Mouse (Mus musculus) c-Kit-negative CD71-positive TER-119-positive erythroid progenitor cells, embryonic 14.5 days (primary cell): ENCODE data around the gene Ndrg3.
"Not testable (repeated sequence)": the region's sequence is repeated elsewhere in the genome, so short reads cannot be mapped to it uniquely, and the experiment has no call there.

Source experiments
- DNase-seq: peaks from one replicate; pipeline ENCODE4 v3.0.0-alpha.2; 2013; ENCODE audit warnings: low read depth, low spot score

The Ndrg3 gene

GRCm38 (mm10) chr2:156998263-156998662 lies 6.4 kb upstream of the Ndrg3 start:
- DNase-seq, result no peak

DNA sequence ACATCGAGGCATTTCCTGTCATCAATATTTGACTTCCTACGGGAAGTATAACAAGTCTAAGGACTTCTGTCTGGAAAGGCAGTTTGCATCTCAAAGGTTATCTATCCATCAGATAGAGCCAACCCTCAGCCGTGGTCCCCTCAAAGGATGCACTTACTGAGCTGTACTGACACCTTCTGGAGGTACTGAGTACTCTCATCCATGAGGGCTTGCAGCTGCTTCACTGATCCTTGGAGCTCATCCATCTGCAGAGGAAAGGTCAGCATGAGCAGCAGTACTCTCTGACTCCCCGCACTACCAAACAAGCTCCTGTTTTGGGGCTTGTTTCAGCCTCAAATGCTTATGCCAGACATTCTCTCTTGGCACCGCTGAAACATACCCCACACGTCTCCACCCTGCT lies 4.7 kb upstream of the Ndrg3 start:
- no peak for DNase-seq

DNA sequence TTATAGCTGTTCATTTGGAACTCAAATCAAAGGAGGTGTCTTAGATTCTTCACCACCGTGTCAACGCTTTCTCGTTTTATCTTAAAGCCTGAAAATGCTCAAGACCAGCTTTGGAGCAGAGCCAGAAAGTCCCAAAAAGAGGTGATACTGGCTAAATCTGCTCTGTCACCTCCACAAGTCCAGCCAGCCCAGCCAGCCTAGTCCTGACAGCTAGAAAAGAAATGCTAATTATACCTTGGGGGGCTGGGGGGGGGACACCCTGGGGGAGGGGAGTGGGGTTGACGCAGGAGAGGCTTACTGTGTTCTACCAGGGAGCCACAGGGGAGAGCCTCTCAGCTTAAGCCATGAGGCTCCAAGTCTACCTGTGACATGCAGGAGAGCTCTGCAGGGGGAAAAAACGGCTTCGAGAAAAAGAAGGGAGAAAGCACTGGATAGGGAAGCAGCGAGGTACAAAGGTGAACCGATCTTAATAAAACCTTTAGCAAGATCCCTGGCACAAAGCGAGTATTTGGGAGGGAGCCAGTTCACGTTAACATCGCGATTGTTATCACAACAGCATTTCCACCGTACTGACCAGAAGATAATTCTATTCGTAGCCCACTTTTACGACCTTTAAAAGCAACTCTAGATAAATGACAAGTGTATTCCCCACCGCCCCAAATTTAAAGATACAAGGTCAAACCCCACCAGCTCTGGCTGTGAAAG lies 977 bp downstream of the Ndrg3 start:
- peak; percentile 36 for DNase-seq

- DNase-seq, result no peak
These were observed 4.5 kb downstream of the Ndrg3 start for GRCm38 (mm10) chr2:156987316-156987715.

GRCm38 (mm10) chr2:156982864-156983263 lies 9.0 kb downstream of the Ndrg3 start:
- DNase-seq, result peak; percentile 68

DNA sequence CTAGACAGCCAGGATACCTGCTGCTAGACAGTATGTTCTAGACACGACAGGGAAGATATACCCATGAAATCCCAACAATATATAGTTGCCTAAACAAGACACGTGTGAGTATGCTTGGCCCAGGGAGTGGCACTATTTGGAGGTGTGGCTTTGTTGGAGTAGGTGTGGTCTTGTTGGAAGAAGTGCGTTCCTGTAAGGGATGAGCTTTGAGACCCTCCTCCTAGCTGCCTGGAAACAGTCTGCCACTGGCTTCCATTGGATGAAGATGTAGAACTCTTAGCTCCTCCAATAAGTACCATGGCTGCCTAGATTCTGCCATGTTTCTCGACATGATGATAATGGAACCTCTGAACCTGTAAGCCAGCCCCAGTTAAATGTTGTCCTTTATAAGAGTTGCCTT lies 10.6 kb downstream of the Ndrg3 start:
- DNase-seq, result no peak

GRCm38 (mm10) chr2:156980059-156980458 lies 11.8 kb downstream of the Ndrg3 start:
- DNase-seq, result no peak

DNA sequence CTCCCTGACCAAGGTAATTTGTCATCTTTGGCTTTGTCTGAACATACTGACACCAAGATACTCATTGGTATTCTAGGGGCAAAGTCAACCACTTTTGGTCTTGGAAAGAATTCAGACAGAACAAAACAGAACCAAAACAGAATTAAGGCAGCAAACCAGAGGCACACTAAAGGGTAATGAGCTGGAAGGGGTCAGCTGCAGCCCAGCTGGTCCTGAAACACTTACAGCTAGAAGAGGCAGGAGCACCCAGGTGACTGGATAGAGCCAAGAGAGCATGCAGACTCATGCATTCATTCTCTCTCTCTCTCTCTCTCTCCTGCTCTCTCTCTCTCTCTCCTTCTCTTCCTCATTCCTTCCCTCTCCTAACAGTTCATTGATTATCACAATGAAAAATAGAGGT lies 15.1 kb downstream of the Ndrg3 start:
- DNase-seq, result no peak

GRCm38 (mm10) chr2:156974967-156975366 lies 16.9 kb downstream of the Ndrg3 start:
- DNase-seq, result no peak

DNA sequence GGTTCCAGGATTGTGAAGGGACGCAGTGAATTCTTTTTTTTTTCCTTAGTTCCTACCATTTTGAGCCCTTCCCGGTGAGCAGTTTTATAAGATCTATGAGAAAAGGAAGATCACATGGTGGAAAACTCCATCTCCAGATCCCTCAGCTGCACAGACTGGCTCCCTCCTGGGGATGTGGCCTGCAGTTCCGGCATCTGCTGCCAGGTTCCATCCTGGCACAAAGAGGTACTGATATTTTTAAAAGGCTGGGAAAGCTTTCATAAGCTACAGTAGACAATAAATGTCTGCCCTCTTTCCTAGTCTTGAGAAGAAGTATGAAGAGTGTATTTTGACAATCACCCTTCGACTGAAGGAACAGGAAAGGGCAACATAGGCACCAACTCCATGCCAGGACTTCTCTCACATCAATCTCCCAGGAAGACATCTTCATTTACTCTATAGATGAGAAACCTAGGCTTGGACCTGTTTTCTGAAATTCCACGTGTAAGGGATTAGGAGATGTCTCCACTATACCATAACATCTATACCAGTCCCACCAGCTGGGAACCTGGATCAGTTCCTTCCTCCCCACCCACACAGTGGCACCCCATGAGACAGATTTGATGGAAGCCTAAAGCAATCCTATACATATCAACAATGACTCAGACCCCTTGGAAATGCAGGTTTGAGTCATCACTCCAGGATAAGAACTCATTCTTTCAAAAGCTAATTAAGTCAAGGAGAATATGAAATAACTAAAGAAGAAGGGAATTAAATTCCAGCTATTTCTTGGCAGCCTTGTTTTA lies 18.3 kb downstream of the Ndrg3 start:
- DNase-seq, result no peak

GRCm38 (mm10) chr2:156970253-156970652 lies 21.6 kb downstream of the Ndrg3 start:
- DNase-seq, result no peak

DNA sequence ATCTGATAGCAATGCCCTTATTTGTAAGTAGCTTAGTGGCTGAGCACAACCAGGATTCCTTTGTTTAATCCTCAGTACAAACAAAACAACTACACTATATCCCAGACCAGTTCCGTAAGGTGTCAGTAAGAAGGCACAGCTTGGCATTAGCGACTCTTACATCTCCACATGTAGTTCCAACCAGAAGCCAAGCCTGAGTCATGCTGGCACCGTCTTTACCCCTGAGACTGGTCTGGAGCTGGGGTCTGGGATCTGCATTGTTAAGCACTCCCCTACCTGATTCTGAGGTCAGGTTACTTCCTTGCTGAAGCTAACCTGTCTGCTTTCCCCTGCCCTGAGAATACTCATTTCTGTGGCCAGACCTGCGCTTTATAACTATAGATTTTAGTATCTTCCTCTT lies 23.4 kb downstream of the Ndrg3 start:
- no peak for DNase-seq

GRCm38 (mm10) chr2:156967388-156967787 lies 24.5 kb downstream of the Ndrg3 start:
- DNase-seq, result no peak

- no peak for DNase-seq
These were observed 28.0 kb downstream of the Ndrg3 start for GRCm38 (mm10) chr2:156963891-156964290.

DNA sequence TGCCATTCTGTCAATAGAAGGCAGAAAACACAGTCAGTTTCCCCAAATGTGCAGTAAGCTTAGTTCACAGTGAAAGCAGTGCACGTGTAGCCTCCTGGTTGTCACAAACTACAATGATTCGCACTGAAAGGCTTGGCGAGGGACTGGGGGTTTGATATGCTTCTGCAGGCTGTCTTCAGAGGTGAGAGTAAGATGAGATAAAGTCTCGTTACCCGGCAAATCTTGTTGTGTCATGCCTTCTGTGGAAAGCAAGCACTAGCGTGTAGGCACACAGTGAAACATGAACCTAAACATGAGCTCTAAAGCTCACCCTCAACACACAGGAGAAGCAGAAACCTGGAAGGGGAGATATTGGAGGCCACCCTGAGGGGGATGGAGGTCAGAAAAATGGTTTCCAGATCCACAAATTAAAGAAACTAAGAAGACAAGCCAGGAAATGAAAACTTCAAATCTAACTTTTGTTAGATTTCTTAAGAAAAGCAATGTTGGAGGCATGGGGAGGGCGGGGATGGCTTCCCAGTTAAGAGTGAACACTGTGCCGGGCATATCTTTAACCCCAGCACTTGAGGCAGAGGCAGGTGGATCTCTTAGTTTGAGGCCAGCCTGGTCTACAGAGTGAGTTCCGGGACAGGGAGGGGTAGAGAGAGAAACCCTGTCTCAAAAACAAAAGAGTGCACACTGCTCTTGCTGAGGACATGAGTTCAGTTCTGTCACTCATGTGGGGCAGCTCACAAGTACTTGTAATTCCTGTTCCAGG lies 33.2 kb downstream of the Ndrg3 start:
- peak; percentile 51 for DNase-seq

- no peak for DNase-seq
These were observed 34.8 kb downstream of the Ndrg3 start for GRCm38 (mm10) chr2:156957035-156957434.

GRCm38 (mm10) chr2:156956306-156956705 lies 35.5 kb downstream of the Ndrg3 start:
- DNase-seq, result peak; percentile 60

DNA sequence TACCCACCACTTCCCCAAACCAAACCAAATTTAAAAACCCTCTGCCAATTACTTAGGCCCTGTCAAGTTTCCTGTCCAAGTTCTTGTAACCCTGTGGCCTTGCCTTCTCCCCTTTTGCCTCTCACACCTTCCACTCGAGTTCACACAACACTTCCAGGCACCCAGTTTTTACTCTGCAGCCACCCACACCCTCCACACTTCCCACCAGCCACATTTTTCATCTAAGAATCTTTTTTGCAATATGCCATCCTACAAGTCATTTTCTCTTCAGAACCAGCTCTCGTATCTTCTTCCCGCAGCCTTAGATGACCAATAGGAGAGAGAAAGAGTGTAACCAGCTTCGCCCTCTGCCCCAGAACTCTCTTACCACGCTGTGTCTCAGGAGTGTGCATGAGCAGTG lies 37.4 kb downstream of the Ndrg3 start:
- DNase-seq, result no peak

DNA sequence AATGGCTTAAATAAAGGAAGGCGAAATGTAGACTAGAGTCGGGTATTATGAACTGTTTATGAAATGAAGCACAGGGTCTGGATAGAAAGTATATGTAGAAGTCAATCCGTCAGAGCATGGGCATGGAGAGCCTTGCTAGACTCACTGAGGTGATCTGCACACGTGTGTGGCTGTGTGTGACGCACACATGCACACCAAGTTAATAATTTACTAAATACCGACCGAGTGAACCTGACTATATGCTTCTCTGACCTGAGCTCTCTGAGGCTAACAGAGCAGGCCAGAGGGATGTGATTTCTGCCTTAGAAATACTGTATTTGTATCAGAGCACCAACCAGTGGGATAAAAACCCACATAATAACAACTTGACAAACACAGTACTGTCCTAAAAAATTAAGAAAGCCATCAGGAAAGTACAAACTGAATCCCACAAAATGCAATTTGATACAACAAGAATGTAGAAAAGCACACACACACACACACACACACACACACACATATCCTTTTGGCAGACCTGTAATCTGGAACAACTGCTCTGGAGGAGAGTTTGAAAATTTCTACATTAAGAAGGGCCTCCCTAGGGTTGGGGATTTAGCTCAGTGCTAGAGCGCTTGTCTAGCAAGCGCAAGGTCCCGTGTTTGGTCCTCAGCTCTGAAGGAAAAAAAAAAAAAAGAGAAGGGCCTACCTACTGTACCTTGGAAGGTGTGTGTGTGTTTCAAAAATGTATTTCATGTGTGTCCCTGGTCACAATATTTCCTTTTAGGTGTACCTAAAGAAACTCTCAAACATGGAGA lies 40.4 kb downstream of the Ndrg3 start:
- DNase-seq, result no peak

GRCm38 (mm10) chr2:156950816-156951215 lies 41.0 kb downstream of the Ndrg3 start:
- DNase-seq, result no peak

DNA sequence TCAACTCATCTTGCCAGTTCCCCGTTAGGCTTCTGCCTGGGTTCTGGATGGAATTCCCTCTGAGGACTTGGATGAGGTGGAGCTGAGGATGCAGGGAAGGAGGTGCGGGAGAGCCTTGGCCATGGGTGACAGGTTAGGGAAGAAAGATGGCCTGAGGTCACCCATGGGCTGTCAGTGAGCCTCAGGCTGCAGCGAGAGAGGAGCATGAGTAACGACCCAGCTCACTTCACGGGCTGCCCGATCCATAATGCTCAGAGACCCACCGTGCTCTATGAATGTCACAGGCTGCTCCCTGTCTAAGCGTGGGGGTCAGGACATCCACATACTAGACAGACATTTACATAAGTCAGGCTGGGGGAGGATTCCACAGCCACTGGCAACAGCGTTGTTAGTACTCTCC lies 50.3 kb downstream of the Ndrg3 start:
- not testable (repeated sequence) for DNase-seq

GRCm38 (mm10) chr2:156939926-156940325 lies 51.9 kb downstream of the Ndrg3 start:
- not testable (repeated sequence) for DNase-seq
